ENCODE assay signal across 11 mouse cellular contexts in the genomic region with DNA sequence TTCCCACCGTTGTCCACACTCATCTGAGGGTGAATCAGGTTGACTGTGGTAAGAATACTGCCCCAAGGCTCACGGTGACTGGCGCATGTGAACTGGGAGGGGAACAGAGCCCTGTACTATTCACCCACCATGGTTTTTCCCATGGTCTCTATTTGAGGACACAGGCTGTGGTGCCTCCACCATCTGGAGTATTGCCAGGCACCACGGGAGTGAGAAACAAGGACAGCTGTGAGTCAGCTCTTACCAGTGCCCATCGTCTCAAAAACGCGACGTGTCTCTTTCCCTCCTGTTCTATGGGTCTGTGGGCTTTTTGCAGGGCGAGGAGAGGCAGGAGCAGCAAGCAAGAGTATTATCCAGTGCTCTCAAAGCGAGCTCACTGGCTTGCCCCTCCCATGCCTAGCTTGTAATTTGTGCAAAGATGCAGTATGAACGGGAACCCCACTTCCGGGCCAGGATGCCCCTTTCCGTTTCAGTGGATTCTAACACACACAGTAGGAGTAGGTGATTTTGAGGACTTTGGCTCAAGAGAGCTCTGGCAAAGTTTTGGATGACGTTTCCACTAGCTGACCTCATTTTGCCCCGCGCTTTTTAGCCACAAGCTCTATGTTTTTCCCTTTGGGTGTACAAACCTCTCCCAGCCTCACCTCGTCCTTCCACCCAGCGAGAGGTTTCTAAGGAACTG. TPM values are rescaled to one million over a fixed set of nuclear protein-coding genes. Genes with fewer than 3 reads are reported as not detected.
DNase-seq lines count a peak whose midpoint lies in the region; ATAC-seq lines count a peak whose summit lies in the region.
"Had no signal": no experiment of that assay in that cellular context is flagged by ENCODE, and none has a peak within 500 bp of the region (broad histone marks: within the 10 kb centered on the region; RNA-seq: fewer than 3 reads in every experiment).

No protein-coding gene starts in this region.

- no peaks in the 10 kb centered on the region for H3K27me3 ChIP-seq in hindbrain, embryonic 12.5 days
- no peaks in the 10 kb centered on the region for H3K27me3 ChIP-seq in hindbrain, embryonic 14.5 days (ENCODE audit: control insufficient read depth, insufficient read depth, low read length)
- no peaks in the 10 kb centered on the region for H3K27me3 ChIP-seq in embryonic facial prominence, embryonic 15.5 days
- no peaks in the 10 kb centered on the region for H3K27me3 ChIP-seq in lung, embryonic 16.5 days (ENCODE audit: control insufficient read depth, insufficient read depth, low read depth, low read length)
- H3K27me3 ChIP-seq: hindbrain, embryonic 13.5 days had no signal

- no peaks in the 10 kb centered on the region for H3K36me3 ChIP-seq in hindbrain, embryonic 12.5 days
- no peaks in the 10 kb centered on the region for H3K36me3 ChIP-seq in hindbrain, embryonic 14.5 days (replicated peaks; ENCODE audit: control insufficient read depth, insufficient read depth)
- no peaks in the 10 kb centered on the region for H3K36me3 ChIP-seq in embryonic facial prominence, embryonic 15.5 days
- H3K36me3 ChIP-seq in lung, embryonic 16.5 days (ENCODE audit: control insufficient read depth, insufficient read depth, low read length) = no peaks in the 10 kb centered on the region
- H3K36me3 ChIP-seq: hindbrain, embryonic 13.5 days had no signal

- H3K4me3 ChIP-seq in hindbrain, embryonic 12.5 days = no peak overlapping the region
- H3K4me3 ChIP-seq in hindbrain, embryonic 14.5 days (replicated peaks; ENCODE audit: low read length) = no peak overlapping the region
- no peak overlapping the region for H3K4me3 ChIP-seq in embryonic facial prominence, embryonic 15.5 days (replicated peaks)
- no peak overlapping the region for H3K4me3 ChIP-seq in lung, embryonic 16.5 days (ENCODE audit: low read length)
- H3K4me3 ChIP-seq: hindbrain, embryonic 13.5 days had no signal

- peaks cover 26% of the 10 kb centered on the region for H3K4me1 ChIP-seq in hindbrain, embryonic 12.5 days
- peaks cover 17% of the 10 kb centered on the region; the same call in 1 of the 2 replicates for H3K4me1 ChIP-seq in hindbrain, embryonic 14.5 days (replicated peaks; ENCODE audit: control insufficient read depth, insufficient read depth, low read length)
- H3K4me1 ChIP-seq in embryonic facial prominence, embryonic 15.5 days = peaks cover 22% of the 10 kb centered on the region
- H3K4me1 ChIP-seq in lung, embryonic 16.5 days (replicated peaks; ENCODE audit: control insufficient read depth, insufficient read depth, low read length) = peaks cover 31% of the 10 kb centered on the region

- DNase-seq in hindbrain, embryonic 14.5 days (ENCODE audit: low spot score) = no peak
- DNase-seq in adrenal gland, adult 8-10 months = peak; percentile 57
- DNase-seq in natural killer cell, adult 2 months (ENCODE audit: low spot score in 2 of 2) = no peak
- no peak for DNase-seq in urinary bladder, postnatal 4 days (ENCODE audit: low spot score in 2 of 2)
- DNase-seq: cerebellum, postnatal 36 days; thymus, postnatal 36 days had no signal

- ATAC-seq in hindbrain, embryonic 12.5 days (ENCODE audit: low FRiP score) = no peak
- ATAC-seq in hindbrain, embryonic 14.5 days (ENCODE audit: low FRiP score) = no peak
- ATAC-seq in embryonic facial prominence, embryonic 15.5 days (ENCODE audit: insufficient number of reproducible peaks, low FRiP score, low TSS enrichment, low read depth) = 0 out of 2 replicates have a peak, but pooled peaks have one; percentile 12
- no peak; the same call in 1 of the 2 replicates for ATAC-seq in lung, embryonic 16.5 days (ENCODE audit: low read depth)
- no peak for ATAC-seq in inflammation-experienced regulatory T-cells, adult 6 months

- WGBS in hindbrain, embryonic 12.5 days = 69% methylated on average over 18 of the region's 18 CpGs
- 68% methylated on average over 18 of the region's 18 CpGs for WGBS in hindbrain, embryonic 14.5 days
- WGBS in embryonic facial prominence, embryonic 15.5 days = 66% methylated on average over 18 of the region's 18 CpGs
- WGBS in lung, embryonic 16.5 days = 48% methylated on average over 18 of the region's 18 CpGs

- no peak overlapping the region for H3K9ac ChIP-seq in hindbrain, embryonic 12.5 days
- no peak overlapping the region for H3K9ac ChIP-seq in hindbrain, embryonic 14.5 days
- H3K9ac ChIP-seq in embryonic facial prominence, embryonic 15.5 days = no peak overlapping the region
- peak overlapping the region; percentile 11; the same call in 1 of the 2 replicates for H3K9ac ChIP-seq in lung, embryonic 16.5 days (ENCODE audit: low read length)
- H3K9ac ChIP-seq: hindbrain, embryonic 13.5 days had no signal

- H3K9me3 ChIP-seq in hindbrain, embryonic 12.5 days (replicated peaks) = no peaks in the 10 kb centered on the region
- H3K9me3 ChIP-seq in hindbrain, embryonic 14.5 days (ENCODE audit: control insufficient read depth, low read length) = no peaks in the 10 kb centered on the region
- no peaks in the 10 kb centered on the region for H3K9me3 ChIP-seq in embryonic facial prominence, embryonic 15.5 days (replicated peaks)
- H3K9me3 ChIP-seq in lung, embryonic 16.5 days (ENCODE audit: control insufficient read depth, low read length) = no peaks in the 10 kb centered on the region
- H3K9me3 ChIP-seq: hindbrain, embryonic 13.5 days had no signal

- no peak overlapping the region for H3K4me2 ChIP-seq in hindbrain, embryonic 12.5 days (replicated peaks)
- H3K4me2 ChIP-seq in hindbrain, embryonic 14.5 days (replicated peaks) = no peak overlapping the region
- H3K4me2 ChIP-seq in embryonic facial prominence, embryonic 15.5 days (replicated peaks) = no peak overlapping the region
- H3K4me2 ChIP-seq in lung, embryonic 16.5 days (ENCODE audit: low read depth, low read length) = 0 out of 2 replicates have a peak overlapping the region, but pooled peaks have one; percentile 9
- H3K4me2 ChIP-seq: hindbrain, embryonic 13.5 days had no signal

- peak overlapping the region; percentile 40; the same call in 1 of the 2 replicates for H3K27ac ChIP-seq in hindbrain, embryonic 12.5 days
- H3K27ac ChIP-seq in hindbrain, embryonic 14.5 days = no peak overlapping the region
- 0 out of 2 replicates have a peak overlapping the region, but pooled peaks have one; percentile 9 for H3K27ac ChIP-seq in embryonic facial prominence, embryonic 15.5 days (replicated peaks)
- H3K27ac ChIP-seq in lung, embryonic 16.5 days (ENCODE audit: low read length) = peak overlapping the region; percentile 86
- H3K27ac ChIP-seq: hindbrain, embryonic 13.5 days had no signal

RNA-seq across cellular contexts. Expression of a gene that starts 53.4 kb away (rescaled TPM):
- 26.3 and 30.5 TPM in 2 replicates for polyA plus RNA-seq in hindbrain, embryonic 12.5 days (2016; fragmentation: Nextera tagmentation; extraction: Ambion mirVana)
- polyA plus RNA-seq in hindbrain, embryonic 14.5 days (2014; fragmentation: Nextera tagmentation; extraction: Ambion mirVana) = 12.2 and 12.9 TPM in 2 replicates
- total RNA-seq in adrenal gland, adult 8-10 months (2022) = 10 to 100 TPM; 10.2 to 43.3 (median 41.6) TPM
- 17.3 and 17.4 TPM in 2 replicates for polyA plus RNA-seq in embryonic facial prominence, embryonic 15.5 days (2015; fragmentation: Nextera tagmentation; extraction: Ambion mirVana)
- 28.1 and 28.8 TPM in 2 replicates for polyA plus RNA-seq in lung, embryonic 16.5 days (2015; fragmentation: Nextera tagmentation; extraction: Ambion mirVana)
- polyA plus RNA-seq in inflammation-experienced regulatory T-cells, adult 6 months (2017; shearing (Covaris generic)) = 10 to 100 TPM in 2 of 3 experiments, 1 to 10 TPM in 1; 8.8 to 16.6 (median 14.3) TPM
